Comparison of ENCODE assay signal across 12 mouse cellular contexts in genomic region chr5:88994533-88994932, GRCm38 (mm10).
DNase-seq lines count a peak whose midpoint lies in the region; ATAC-seq and TF ChIP-seq lines count a peak whose summit lies in the region.
"Had no signal": no experiment of that assay in that cellular context is flagged by ENCODE, and none has a peak within 500 bp of the region (broad histone marks: within the 10 kb centered on the region; RNA-seq: fewer than 3 reads in every experiment).

No protein-coding gene starts in this region.

- H3K9me3 ChIP-seq in forebrain, embryonic 14.5 days (replicated peaks; ENCODE audit: control insufficient read depth, low read length) = no peaks in the 10 kb centered on the region
- no peaks in the 10 kb centered on the region for H3K9me3 ChIP-seq in forebrain, embryonic 12.5 days
- H3K9me3 ChIP-seq: limb, embryonic 13.5 days had no signal

- TF ChIP-seq CTCF in left cerebral cortex, adult 2 months (IDR thresholded peaks at IDR 0.05) = no peak

- no peak overlapping the region for H3K9ac ChIP-seq in forebrain, embryonic 14.5 days (ENCODE audit: low read length)
- H3K9ac ChIP-seq in forebrain, embryonic 12.5 days = no peak overlapping the region
- H3K9ac ChIP-seq: limb, embryonic 13.5 days had no signal

- WGBS in forebrain, embryonic 14.5 days = 92% methylated on average over 5 of the region's 5 CpGs
- WGBS in forebrain, embryonic 12.5 days = 97% methylated on average over 5 of the region's 5 CpGs

- no peak overlapping the region for H3K27ac ChIP-seq in forebrain, embryonic 14.5 days (ENCODE audit: low read depth, low read length)
- H3K27ac ChIP-seq in forebrain, embryonic 12.5 days = no peak overlapping the region
- H3K27ac ChIP-seq in left cerebral cortex, adult 2 months = peak overlapping the region; percentile 50; the same call in 1 of the 2 replicates
- H3K27ac ChIP-seq: limb, embryonic 13.5 days had no signal

- H3K4me1 ChIP-seq in forebrain, embryonic 14.5 days (ENCODE audit: control insufficient read depth, insufficient read depth, low read length) = no peaks in the 10 kb centered on the region
- no peaks in the 10 kb centered on the region for H3K4me1 ChIP-seq in forebrain, embryonic 12.5 days
- H3K4me1 ChIP-seq: limb, embryonic 13.5 days had no signal

- H3K4me3 ChIP-seq in forebrain, embryonic 14.5 days (ENCODE audit: low read depth, low read length) = no peak overlapping the region
- H3K4me3 ChIP-seq in forebrain, embryonic 12.5 days (replicated peaks) = no peak overlapping the region
- H3K4me3 ChIP-seq in left cerebral cortex, adult 2 months = no peak overlapping the region
- H3K4me3 ChIP-seq: erythroblast, embryonic 14.5 days; limb, embryonic 13.5 days had no signal

- H3K4me2 ChIP-seq in forebrain, embryonic 14.5 days (ENCODE audit: low read length) = no peak overlapping the region
- H3K4me2 ChIP-seq in forebrain, embryonic 12.5 days = no peak overlapping the region
- H3K4me2 ChIP-seq: limb, embryonic 13.5 days had no signal

- peak; percentile 4 for DNase-seq in forebrain, embryonic 14.5 days (ENCODE audit: low spot score)
- DNase-seq in left cerebral cortex, adult 2 months (ENCODE audit: extremely low spot score in 1 of 2, low spot score in 2 of 2) = peak in 1 of 2 experiments; percentile 24
- no peak for DNase-seq in left cerebral cortex, adult 18-20 months (ENCODE audit: low spot score in 2 of 2)
- DNase-seq in cerebellum, postnatal 10 days = peak; percentile 25 to 56
- peak; percentile 40 to 59 for DNase-seq in left cerebral cortex, postnatal 25 days (ENCODE audit: low spot score in 2 of 2)
- DNase-seq in retina, postnatal 1 day = no peak
- no peak for DNase-seq in gastrocnemius, adult 18-20 months (ENCODE audit: low spot score)
- DNase-seq: adrenal gland, adult 8-10 months; heart, adult 11 months had no signal

- no peaks in the 10 kb centered on the region for H3K36me3 ChIP-seq in forebrain, embryonic 14.5 days (ENCODE audit: control insufficient read depth, insufficient read depth, low read length)
- H3K36me3 ChIP-seq in forebrain, embryonic 12.5 days (replicated peaks) = no peaks in the 10 kb centered on the region
- H3K36me3 ChIP-seq: limb, embryonic 13.5 days had no signal

- H3K27me3 ChIP-seq in forebrain, embryonic 14.5 days (replicated peaks; ENCODE audit: control insufficient read depth, insufficient read depth, low read length) = no peaks in the 10 kb centered on the region
- no peaks in the 10 kb centered on the region for H3K27me3 ChIP-seq in forebrain, embryonic 12.5 days
- H3K27me3 ChIP-seq: limb, embryonic 13.5 days had no signal

- no peak for ATAC-seq in forebrain, embryonic 14.5 days
- ATAC-seq in forebrain, embryonic 12.5 days (ENCODE audit: low FRiP score) = no peak

- intact Hi-C loops in left cerebral cortex, adult 2 months (cut with DNase I) = no loop called here
- intact Hi-C loops in left cerebral cortex, postnatal 25 days (cut with DNase I) = no loop called here

Comparison
In these comparisons a context has a peak if more than half of its experiments do, and no peak if none do; other contexts are left out.
1. DNase-seq: peak in forebrain, embryonic 14.5 days (single experiment), cerebellum, postnatal 10 days (2 of 2) and left cerebral cortex, postnatal 25 days (2 of 2); none in left cerebral cortex, adult 18-20 months (0 of 2), retina, postnatal 1 day (single experiment) and gastrocnemius, adult 18-20 months (single experiment).